20 mouse cellular contexts compared by ENCODE assay signal in genomic region chr17:4940589-4940988, GRCm38 (mm10). TPM values are rescaled to one million over a fixed set of nuclear protein-coding genes. Genes with fewer than 3 reads are reported as not detected.
DNase-seq lines count a peak whose midpoint lies in the region; ATAC-seq and TF ChIP-seq lines count a peak whose summit lies in the region.
"Had no signal": no experiment of that assay in that cellular context is flagged by ENCODE, and none has a peak within 500 bp of the region (broad histone marks: within the 10 kb centered on the region; RNA-seq: fewer than 3 reads in every experiment).

No protein-coding gene starts in this region.

- intact Hi-C loops in gastrocnemius, postnatal 36 days (cut with DNase I): no loop called here

- 59% methylated on average over 9 of the region's 9 CpGs for WGBS in heart, embryonic 10.5 days
- WGBS in kidney, adult 2 months: 32% methylated on average over 9 of the region's 9 CpGs
- 46% methylated on average over 9 of the region's 9 CpGs for whole genome bisulfite sequencing in midbrain, embryonic 16.5 days

- TF ChIP-seq CTCF in kidney, adult 2 months (conservative IDR thresholded peaks at IDR 0.05; ENCODE audit: insufficient read depth, insufficient read length, low read depth, low read length): no peak

- DNase-seq in heart, adult 11 months: peak; percentile 76
- no peak for DNase-seq in heart, embryonic 10.5 days (ENCODE audit: low spot score)
- peak; percentile 18 for DNase-seq in NIH3T3 (ENCODE audit: low read depth)
- DNase-seq in kidney, adult 2 months: peak; percentile 60
- no peak for DNase-seq in thymus, postnatal 14 days
- no peak for DNase-seq in gastrocnemius, postnatal 36 days
- DNase-seq: adrenal gland, adult 2 months; cerebellum, adult 18-20 months; heart, postnatal 14 days; lung, postnatal 10 days; thymus, adult 2 months had no signal

- H3K27ac ChIP-seq in heart, embryonic 10.5 days: no peak overlapping the region
- peak overlapping the region; percentile 36; the same call in 1 of the 2 replicates for H3K27ac ChIP-seq in kidney, adult 2 months (ENCODE audit: insufficient read depth, low read depth, low read length)
- no peak overlapping the region for H3K27ac ChIP-seq in midbrain, embryonic 16.5 days (ENCODE audit: low read length)
- H3K27ac ChIP-seq: intestine, embryonic 15.5 days; layer of hippocampus, adult 2 months; limb, embryonic 13.5 days; liver, embryonic 15.5 days; midbrain, embryonic 12.5 days had no signal

- H3K36me3 ChIP-seq in heart, embryonic 10.5 days: no peaks in the 10 kb centered on the region
- no peaks in the 10 kb centered on the region for H3K36me3 ChIP-seq in kidney, adult 2 months (ENCODE audit: control insufficient read depth, insufficient read depth, low read length)
- H3K36me3 ChIP-seq in myocyte (ENCODE audit: control insufficient read depth, insufficient read depth): no peaks in the 10 kb centered on the region
- H3K36me3 ChIP-seq in midbrain, embryonic 16.5 days (ENCODE audit: control insufficient read depth, insufficient read depth, low read length): no peaks in the 10 kb centered on the region
- H3K36me3 ChIP-seq: intestine, embryonic 15.5 days; limb, embryonic 13.5 days; liver, embryonic 15.5 days; midbrain, embryonic 12.5 days had no signal

- H3K9ac ChIP-seq in midbrain, embryonic 16.5 days (ENCODE audit: low read depth, low read length): no peak overlapping the region
- H3K9ac ChIP-seq: intestine, embryonic 15.5 days; limb, embryonic 13.5 days; liver, embryonic 15.5 days; midbrain, embryonic 12.5 days had no signal

- H3K4me3 ChIP-seq in heart, embryonic 10.5 days: no peak overlapping the region
- H3K4me3 ChIP-seq in kidney, adult 2 months (ENCODE audit: insufficient read depth, low read depth, low read length): no peak overlapping the region
- H3K4me3 ChIP-seq in myocyte: no peak overlapping the region
- H3K4me3 ChIP-seq in midbrain, embryonic 16.5 days (ENCODE audit: low read depth, low read length): no peak overlapping the region
- H3K4me3 ChIP-seq: erythroblast, embryonic 14.5 days; intestine, embryonic 15.5 days; layer of hippocampus, adult 2 months; limb, embryonic 13.5 days; liver, embryonic 15.5 days; midbrain, embryonic 12.5 days had no signal

- no peaks in the 10 kb centered on the region for H3K79me2 ChIP-seq in myocyte (ENCODE audit: control insufficient read depth, insufficient read depth)

- 0 out of 2 replicates have a peak, but pooled peaks cover 7% of the 10 kb centered on the region for H3K27me3 ChIP-seq in heart, embryonic 10.5 days (ENCODE audit: insufficient read depth, poor library complexity, severe bottlenecking)
- no peaks in the 10 kb centered on the region for H3K27me3 ChIP-seq in kidney, adult 2 months (replicated peaks; ENCODE audit: control insufficient read depth, insufficient read depth, low read length)
- peaks cover 22% of the 10 kb centered on the region for H3K27me3 ChIP-seq in myocyte (ENCODE audit: control insufficient read depth, insufficient read depth, insufficient read length)
- H3K27me3 ChIP-seq in midbrain, embryonic 16.5 days (ENCODE audit: control insufficient read depth, insufficient read depth, low read depth, low read length): no peaks in the 10 kb centered on the region
- H3K27me3 ChIP-seq: intestine, embryonic 15.5 days; limb, embryonic 13.5 days; liver, embryonic 15.5 days had no signal

- peak overlapping the region; percentile 51 for H3K4me2 ChIP-seq in myocyte (ENCODE audit: low read depth)
- no peak overlapping the region for H3K4me2 ChIP-seq in midbrain, embryonic 16.5 days (ENCODE audit: low read length)
- H3K4me2 ChIP-seq: intestine, embryonic 15.5 days; limb, embryonic 13.5 days; liver, embryonic 15.5 days; midbrain, embryonic 12.5 days had no signal

- H3K9me3 ChIP-seq in heart, embryonic 10.5 days: no peaks in the 10 kb centered on the region
- no peaks in the 10 kb centered on the region for H3K9me3 ChIP-seq in midbrain, embryonic 16.5 days (replicated peaks; ENCODE audit: control insufficient read depth, low read length, poor library complexity, severe bottlenecking)
- H3K9me3 ChIP-seq: intestine, embryonic 15.5 days; limb, embryonic 13.5 days; liver, embryonic 15.5 days; midbrain, embryonic 12.5 days had no signal

- H3ac ChIP-seq in myocyte (ENCODE audit: control insufficient read depth, insufficient read length): no peak overlapping the region

- no peak for TF ChIP-seq POLR2A in kidney, adult 2 months (IDR thresholded peaks at IDR 0.05; ENCODE audit: low read depth, low read length)
- TF ChIP-seq POLR2A in myocyte (IDR thresholded peaks at IDR 0.05; ENCODE audit: insufficient read length, low read depth): no peak

- no peak for ATAC-seq in midbrain, embryonic 16.5 days
- ATAC-seq: forebrain, embryonic 16.5 days; intestine, embryonic 15.5 days had no signal

- H3K4me1 ChIP-seq in heart, embryonic 10.5 days: peaks cover 9% of the 10 kb centered on the region
- H3K4me1 ChIP-seq in kidney, adult 2 months (ENCODE audit: control insufficient read depth, insufficient read depth, low read length): peaks cover 13% of the 10 kb centered on the region
- no peaks in the 10 kb centered on the region for H3K4me1 ChIP-seq in midbrain, embryonic 16.5 days (ENCODE audit: control insufficient read depth, insufficient read depth, low read length)
- H3K4me1 ChIP-seq: liver, embryonic 15.5 days had no signal

TF ChIP-seq in myocyte, 11 proteins besides CTCF, POLR2A, EP300 and RAD21:
- TF ChIP-seq E2F4 (IDR thresholded peaks at IDR 0.05; ENCODE audit: insufficient read depth): no peak

RNA-seq across cellular contexts. Expression of gene Arid1b, which starts 53.5 kb away (rescaled TPM):
- 6.1 and 8.4 TPM in 2 replicates for polyA plus RNA-seq in heart, embryonic 10.5 days (2016; fragmentation: Nextera tagmentation; extraction: Ambion mirVana)
- polyA plus RNA-seq in kidney, adult 2 months (2012; rRNA removed): 20.6 and 22.0 TPM in 2 replicates
- polyA plus RNA-seq in myocyte (2012; fragmentation: generic; extraction: Trizol): 10.9 TPM
- 13.1 and 13.2 TPM in 2 replicates for polyA plus RNA-seq in midbrain, embryonic 16.5 days (2015; fragmentation: Nextera tagmentation; extraction: Ambion mirVana)
- total RNA-seq in gastrocnemius, postnatal 36 days (2021): 10 to 100 TPM; 28.6 to 31.6 TPM

Comparison
In these comparisons a context has a peak if more than half of its experiments do, and no peak if none do; other contexts are left out.
1. DNase-seq: peak in heart, adult 11 months (single experiment), NIH3T3 (single experiment) and kidney, adult 2 months (single experiment); none in heart, embryonic 10.5 days (single experiment), thymus, postnatal 14 days (single experiment) and gastrocnemius, postnatal 36 days (0 of 2).